Mouse (Mus musculus): Measurements from ENCODE around the gene Cyp26c1. TPM values are rescaled to one million over a fixed set of nuclear protein-coding genes. Genes with fewer than 3 reads are reported as not detected.

The Cyp26c1 gene
- polyA plus RNA-seq, 1 experiment from 2014 or later, result 0.31 TPM

GRCm38 (mm10) chr19:37738575-37738974 is 53.2 kb downstream of the Cyp26c1 start:
- Histone ChIP-seq H3K4me2 (no peak overlapping the region), H3K4me3 (no peak overlapping the region), H3K9ac (no peak overlapping the region), H3K36me3 (no peaks in the 10 kb centered on the region), H3K9me3 (no peaks in the 10 kb centered on the region), H3K27me3 (no peaks in the 10 kb centered on the region), H3K4me1 (no peaks in the 10 kb centered on the region), H3K27ac (no peak overlapping the region)
- WGBS, result 85% methylated on average over 3 of the region's 3 CpGs
- ATAC-seq (ENCODE audit: insufficient number of reproducible peaks, insufficient read depth, low FRiP score, low TSS enrichment, low read depth), result no peak

GRCm38 (mm10) chr19:37740043-37740442 is 54.7 kb downstream of the Cyp26c1 start:
- H3K4me1 ChIP-seq, result no peaks in the 10 kb centered on the region
- no peak overlapping the region for H3K4me3 ChIP-seq
- H3K9ac ChIP-seq, result no peak overlapping the region
- no peaks in the 10 kb centered on the region for H3K36me3 ChIP-seq
- H3K4me2 ChIP-seq, result no peak overlapping the region
- no peaks in the 10 kb centered on the region for H3K9me3 ChIP-seq
- no peaks in the 10 kb centered on the region for H3K27me3 ChIP-seq
- ATAC-seq (ENCODE audit: insufficient number of reproducible peaks, insufficient read depth, low FRiP score, low TSS enrichment, low read depth), result no peak
- no peak overlapping the region for H3K27ac ChIP-seq
- WGBS, result 78% methylated on average over 7 of the region's 7 CpGs

Other genes starting within 250 kb of the Cyp26c1 start
- 4.3 and 6.0 TPM in 2 replicates for gene Exoc6, start 135.2 kb upstream of the Cyp26c1 start, polyA plus RNA-seq (2015; fragmentation: Nextera tagmentation; extraction: Ambion mirVana)
- 2.8 TPM in 2 replicates for gene Cyp26a1, start 12.2 kb downstream of the Cyp26c1 start, polyA plus RNA-seq (2015; fragmentation: Nextera tagmentation; extraction: Ambion mirVana)

Measured in embryonic facial prominence, embryonic 13.5 days (tissue).